Mouse (Mus musculus): ENCODE measurements around the gene Bcl2l13. TPM values are rescaled to one million over a fixed set of nuclear protein-coding genes. Genes with fewer than 3 reads are reported as not detected.

The Bcl2l13 gene
- total and polyA plus RNA-seq, 2 experiments: 17.4 to 24.3 TPM

GRCm38 (mm10) chr6:120934176-120934575 is 98.2 kb downstream of the Bcl2l13 start:
- 89% methylated on average over 4 of the region's 4 CpGs for WGBS
- Histone ChIP-seq H3K36me3 (ENCODE audit: control insufficient read depth, insufficient read depth, low read length) (peaks cover 2% of the 10 kb centered on the region), H3K27me3 (ENCODE audit: control insufficient read depth, insufficient read depth, low read length) (no peaks in the 10 kb centered on the region), H3K9ac (ENCODE audit: low read depth, low read length) (no peak overlapping the region), H3K4me1 (ENCODE audit: control insufficient read depth, insufficient read depth, low read length) (0 out of 2 replicates have a peak, but pooled peaks cover 2% of the 10 kb centered on the region), H3K27ac (replicated peaks; ENCODE audit: insufficient read depth, low read depth, low read length) (no peak overlapping the region), H3K4me3 (ENCODE audit: insufficient read depth, low read depth, low read length) (no peak overlapping the region), H3K79me2 (ENCODE audit: control insufficient read depth, insufficient read depth, low read length) (no peaks in the 10 kb centered on the region)
- TF ChIP-seq POLR2A (IDR thresholded peaks at IDR 0.05; ENCODE audit: extremely low read depth, insufficient read depth, low read length) (no peak), CTCF (IDR thresholded peaks at IDR 0.05; ENCODE audit: low read depth, low read length) (no peak)
- DNase-seq (ENCODE audit: extremely low read depth, low read depth, low spot score): no peak

GRCm38 (mm10) chr6:120937104-120937617 is 101.1 kb downstream of the Bcl2l13 start:
- no peak overlapping the region for H3K4me3 ChIP-seq (ENCODE audit: insufficient read depth, low read depth, low read length)
- H3K4me1 ChIP-seq (ENCODE audit: control insufficient read depth, insufficient read depth, low read length): 0 out of 2 replicates have a peak, but pooled peaks cover 2% of the 10 kb centered on the region
- H3K36me3 ChIP-seq (ENCODE audit: control insufficient read depth, insufficient read depth, low read length): no peaks in the 10 kb centered on the region; the same call in 1 of the 2 replicates
- no peaks in the 10 kb centered on the region for H3K79me2 ChIP-seq (ENCODE audit: control insufficient read depth, insufficient read depth, low read length)
- no peak overlapping the region for H3K27ac ChIP-seq (replicated peaks; ENCODE audit: insufficient read depth, low read depth, low read length)
- no peak overlapping the region for H3K9ac ChIP-seq (ENCODE audit: low read depth, low read length)
- H3K27me3 ChIP-seq (ENCODE audit: control insufficient read depth, insufficient read depth, low read length): no peaks in the 10 kb centered on the region
- 86% methylated on average over 16 of the region's 16 CpGs for WGBS
- no peak for DNase-seq (ENCODE audit: extremely low read depth, low read depth, low spot score)
- TF ChIP-seq CTCF (IDR thresholded peaks at IDR 0.05; ENCODE audit: low read depth, low read length) (no peak), POLR2A (IDR thresholded peaks at IDR 0.05; ENCODE audit: extremely low read depth, insufficient read depth, low read length) (no peak)

GRCm38 (mm10) chr6:120937999-120938608 is 102.1 kb downstream of the Bcl2l13 start:
- H3K79me2 ChIP-seq (ENCODE audit: control insufficient read depth, insufficient read depth, low read length): no peaks in the 10 kb centered on the region
- TF ChIP-seq POLR2A (IDR thresholded peaks at IDR 0.05; ENCODE audit: extremely low read depth, insufficient read depth, low read length): no peak
- TF ChIP-seq CTCF (IDR thresholded peaks at IDR 0.05; ENCODE audit: low read depth, low read length): no peak
- H3K4me1 ChIP-seq (ENCODE audit: control insufficient read depth, insufficient read depth, low read length): no peaks in the 10 kb centered on the region
- H3K27ac ChIP-seq (replicated peaks; ENCODE audit: insufficient read depth, low read depth, low read length): no peak overlapping the region
- no peak for DNase-seq (ENCODE audit: extremely low read depth, low read depth, low spot score)
- no peak overlapping the region for H3K9ac ChIP-seq (ENCODE audit: low read depth, low read length)
- H3K27me3 ChIP-seq (ENCODE audit: control insufficient read depth, insufficient read depth, low read length): no peaks in the 10 kb centered on the region
- H3K36me3 ChIP-seq (ENCODE audit: control insufficient read depth, insufficient read depth, low read length): no peaks in the 10 kb centered on the region; the same call in none of the 2 replicates
- no peak overlapping the region for H3K4me3 ChIP-seq (ENCODE audit: insufficient read depth, low read depth, low read length)
- WGBS: 85% methylated on average over 11 of the region's 11 CpGs

GRCm38 (mm10) chr6:120938763-120939450 is 102.9 kb downstream of the Bcl2l13 start:
- Histone ChIP-seq H3K4me1 (ENCODE audit: control insufficient read depth, insufficient read depth, low read length) (no peaks in the 10 kb centered on the region), H3K27ac (replicated peaks; ENCODE audit: insufficient read depth, low read depth, low read length) (no peak overlapping the region), H3K4me3 (ENCODE audit: insufficient read depth, low read depth, low read length) (no peak overlapping the region), H3K27me3 (ENCODE audit: control insufficient read depth, insufficient read depth, low read length) (no peaks in the 10 kb centered on the region), H3K79me2 (ENCODE audit: control insufficient read depth, insufficient read depth, low read length) (no peaks in the 10 kb centered on the region), H3K36me3 (ENCODE audit: control insufficient read depth, insufficient read depth, low read length) (no peaks in the 10 kb centered on the region; the same call in none of the 2 replicates), H3K9ac (ENCODE audit: low read depth, low read length) (no peak overlapping the region)
- 88% methylated on average over 12 of the region's 12 CpGs for WGBS
- no peak for DNase-seq (ENCODE audit: extremely low read depth, low read depth, low spot score)
- TF ChIP-seq CTCF (IDR thresholded peaks at IDR 0.05; ENCODE audit: low read depth, low read length): no peak
- no peak for TF ChIP-seq POLR2A (IDR thresholded peaks at IDR 0.05; ENCODE audit: extremely low read depth, insufficient read depth, low read length)

GRCm38 (mm10) chr6:120939783-120940182 is 103.8 kb downstream of the Bcl2l13 start:
- Histone ChIP-seq H3K79me2 (ENCODE audit: control insufficient read depth, insufficient read depth, low read length) (no peaks in the 10 kb centered on the region), H3K36me3 (ENCODE audit: control insufficient read depth, insufficient read depth, low read length) (no peaks in the 10 kb centered on the region; the same call in 1 of the 2 replicates), H3K9ac (ENCODE audit: low read depth, low read length) (no peak overlapping the region), H3K4me1 (ENCODE audit: control insufficient read depth, insufficient read depth, low read length) (no peaks in the 10 kb centered on the region), H3K27ac (replicated peaks; ENCODE audit: insufficient read depth, low read depth, low read length) (no peak overlapping the region), H3K4me3 (ENCODE audit: insufficient read depth, low read depth, low read length) (no peak overlapping the region), H3K27me3 (ENCODE audit: control insufficient read depth, insufficient read depth, low read length) (no peaks in the 10 kb centered on the region)
- 91% methylated on average over 3 of the region's 3 CpGs for WGBS
- no peak for DNase-seq (ENCODE audit: extremely low read depth, low read depth, low spot score)
- TF ChIP-seq CTCF (IDR thresholded peaks at IDR 0.05; ENCODE audit: low read depth, low read length) (no peak), POLR2A (IDR thresholded peaks at IDR 0.05; ENCODE audit: extremely low read depth, insufficient read depth, low read length) (no peak)
